8 mouse cellular contexts compared by ENCODE assay signal in genomic region chr2:104028139-104028723, GRCm38 (mm10). TPM values are rescaled to one million over a fixed set of nuclear protein-coding genes. Genes with fewer than 3 reads are reported as not detected.
A peak's percentile ranks its signal among the peaks of the same experiment; 100 is the strongest.
DNase-seq lines count a peak whose midpoint lies in the region; ATAC-seq and TF ChIP-seq lines count a peak whose summit lies in the region.

4931422A03Rik (minus strand) TSS chr2:104028361.

- peaks cover 7% of the 10 kb centered on the region; the same call in 1 of the 2 replicates for H3K36me3 ChIP-seq in embryonic facial prominence, embryonic 14.5 days (ENCODE audit: control insufficient read depth, insufficient read depth, low read length)
- no peaks in the 10 kb centered on the region for H3K36me3 ChIP-seq in intestine, postnatal 0 days (ENCODE audit: control insufficient read depth, insufficient read depth)
- H3K36me3 ChIP-seq in midbrain, embryonic 11.5 days (ENCODE audit: control insufficient read depth, insufficient read depth, low read length): no peaks in the 10 kb centered on the region

- POLR2A ChIA-PET in Patski (lab: Charles Lee): no interaction called here

- DNase-seq in layer of hippocampus, adult 2 months (ENCODE audit: low spot score in 2 of 2): no peak
- no peak for DNase-seq in layer of hippocampus, adult 9-10 months (ENCODE audit: low spot score)
- no peak for DNase-seq in Patski (ENCODE audit: low read depth, low spot score)
- DNase-seq in embryonic facial prominence, embryonic 14.5 days (ENCODE audit: low spot score): no peak
- peak; percentile 87 for DNase-seq in midbrain, embryonic 11.5 days (ENCODE audit: low spot score, missing footprints)
- DNase-seq in T-cell, adult 2 months (ENCODE audit: low spot score): no peak
- no peak for DNase-seq in adrenal gland, postnatal 10 days

- peak; percentile 36 for ATAC-seq in Patski
- ATAC-seq in embryonic facial prominence, embryonic 14.5 days (ENCODE audit: low read depth): peak; percentile 55
- peak; percentile 51 for ATAC-seq in intestine, postnatal 0 days
- ATAC-seq in midbrain, embryonic 11.5 days (ENCODE audit: low FRiP score): no peak; the same call in 1 of the 2 replicates

- no peaks in the 10 kb centered on the region for H3K9me3 ChIP-seq in embryonic facial prominence, embryonic 14.5 days (ENCODE audit: control insufficient read depth, low read length)
- H3K9me3 ChIP-seq in intestine, postnatal 0 days (ENCODE audit: control insufficient read depth): no peaks in the 10 kb centered on the region
- no peaks in the 10 kb centered on the region for H3K9me3 ChIP-seq in midbrain, embryonic 11.5 days (ENCODE audit: control insufficient read depth, low read length)

- CTCF ChIA-PET in Patski (lab: Charles Lee): no interaction called here

- H3K4me3 ChIP-seq in layer of hippocampus, adult 2 months: peak within 1 kb of the TSS; percentile 97
- H3K4me3 ChIP-seq in embryonic facial prominence, embryonic 14.5 days (ENCODE audit: low read depth, low read length): peak within 1 kb of the TSS; percentile 83
- peak within 1 kb of the TSS; percentile 92 for H3K4me3 ChIP-seq in intestine, postnatal 0 days (ENCODE audit: low read depth, low read length)
- H3K4me3 ChIP-seq in midbrain, embryonic 11.5 days (ENCODE audit: low read depth, low read length): peak within 1 kb of the TSS; percentile 94

- in situ Hi-C loops in Patski (cut with MboI; ENCODE audit: low pct_unique_long_range_greater_than_20kb): no loop called here

- H3K27ac ChIP-seq in layer of hippocampus, adult 2 months: peak within 1 kb of the TSS; percentile 96
- peak within 1 kb of the TSS; percentile 45 for H3K27ac ChIP-seq in embryonic facial prominence, embryonic 14.5 days (replicated peaks; ENCODE audit: low read depth, low read length)
- peak within 1 kb of the TSS; percentile 30; the same call in 1 of the 2 replicates for H3K27ac ChIP-seq in intestine, postnatal 0 days (ENCODE audit: low read depth, low read length)
- peak within 1 kb of the TSS; percentile 20; the same call in 1 of the 2 replicates for H3K27ac ChIP-seq in midbrain, embryonic 11.5 days (ENCODE audit: low read depth, low read length)

- no peak for TF ChIP-seq CTCF in layer of hippocampus, adult 2 months (conservative IDR thresholded peaks at IDR 0.05)
- no peak for TF ChIP-seq CTCF in Patski (IDR thresholded peaks at IDR 0.05)
- TF ChIP-seq CTCF in intestine, postnatal 0 days (IDR thresholded peaks at IDR 0.05; ENCODE audit: low read depth): no peak

- WGBS in embryonic facial prominence, embryonic 14.5 days: 1% methylated on average over 29 of the region's 32 CpGs
- WGBS in intestine, postnatal 0 days: under 1% methylated on average over 30 of the region's 32 CpGs
- WGBS in midbrain, embryonic 11.5 days: 2% methylated on average over 32 of the region's 32 CpGs

- H3K27me3 ChIP-seq in Patski: peaks cover 7% of the 10 kb centered on the region
- H3K27me3 ChIP-seq in embryonic facial prominence, embryonic 14.5 days (replicated peaks; ENCODE audit: control insufficient read depth, insufficient read depth, low read length): no peaks in the 10 kb centered on the region
- no peaks in the 10 kb centered on the region for H3K27me3 ChIP-seq in intestine, postnatal 0 days (replicated peaks; ENCODE audit: control insufficient read depth, insufficient read depth, low read length)
- H3K27me3 ChIP-seq in midbrain, embryonic 11.5 days (ENCODE audit: control insufficient read depth, insufficient read depth, low read length): no peaks in the 10 kb centered on the region

- H3K4me1 ChIP-seq in embryonic facial prominence, embryonic 14.5 days (ENCODE audit: control insufficient read depth, insufficient read depth, low read length): peaks cover 14% of the 10 kb centered on the region; the same call in 1 of the 2 replicates
- no peaks in the 10 kb centered on the region for H3K4me1 ChIP-seq in intestine, postnatal 0 days (replicated peaks; ENCODE audit: control insufficient read depth, insufficient read depth, low read length)
- peaks cover 11% of the 10 kb centered on the region for H3K4me1 ChIP-seq in midbrain, embryonic 11.5 days (ENCODE audit: control insufficient read depth, insufficient read depth, low read length)

- peak within 1 kb of the TSS; percentile 92 for H3K9ac ChIP-seq in embryonic facial prominence, embryonic 14.5 days (ENCODE audit: low read depth, low read length)
- peak within 1 kb of the TSS; percentile 91 for H3K9ac ChIP-seq in intestine, postnatal 0 days (ENCODE audit: low read depth, low read length)
- peak within 1 kb of the TSS; percentile 97 for H3K9ac ChIP-seq in midbrain, embryonic 11.5 days (ENCODE audit: low read length)

- H3K4me2 ChIP-seq in embryonic facial prominence, embryonic 14.5 days (ENCODE audit: low read depth, low read length): peak within 1 kb of the TSS; percentile 78
- H3K4me2 ChIP-seq in intestine, postnatal 0 days (replicated peaks; ENCODE audit: low read depth): peak within 1 kb of the TSS; percentile 76
- peak within 1 kb of the TSS; percentile 58 for H3K4me2 ChIP-seq in midbrain, embryonic 11.5 days

RNA-seq across cellular contexts. Expression of gene 4931422A03Rik, which starts in this region (rescaled TPM):
- not detected for total RNA-seq in layer of hippocampus, adult 2 months (2021)
- polyA plus RNA-seq in Patski (2021): 1.6 TPM
- polyA plus RNA-seq in embryonic facial prominence, embryonic 14.5 days (2014; fragmentation: Nextera tagmentation; extraction: Ambion mirVana): 1.3 and 2.5 TPM in 2 replicates
- polyA plus RNA-seq in intestine, postnatal 0 days (2015; fragmentation: Nextera tagmentation; extraction: Ambion mirVana): 0.83 and 0.93 TPM in 2 replicates
- polyA plus RNA-seq in midbrain, embryonic 11.5 days (2014; fragmentation: Nextera tagmentation; extraction: Ambion mirVana): 1.1 and 1.5 TPM in 2 replicates
- not detected for total RNA-seq in adrenal gland, postnatal 10 days (2021)

Comparison
In these comparisons a context has a peak if more than half of its experiments do, and no peak if none do; other contexts are left out.
1. Peak in ATAC-seq, H3K4me3 ChIP-seq, H3K27ac ChIP-seq, H3K9ac ChIP-seq and H3K4me2 ChIP-seq in intestine, postnatal 0 days; RNA of the gene not detected or under 1 TPM.
2. H3K27ac ChIP-seq: peak in every context shown above with its lines; median percentile 96 in layer of hippocampus, adult 2 months; 45 in embryonic facial prominence, embryonic 14.5 days; 30 in intestine, postnatal 0 days; 20 in midbrain, embryonic 11.5 days.